Mouse (Mus musculus) midbrain, embryonic 12.5 days (tissue): Measurements from ENCODE around the gene Coro1a. TPM values are rescaled to one million over a fixed set of nuclear protein-coding genes. Genes with fewer than 3 reads are reported as not detected.

Source experiments
- ATAC-seq: fragments of 200-750 bp; cut with Nextera tagmentation; 2 replicates; pipeline ENCODE4 v1.8.0; 2017; ENCODE audit warnings: low read depth, moderate TSS enrichment, moderate library complexity; ENCODE audit not compliant: low FRiP score
- H3K27ac ChIP-seq: fragments of 300-500 bp; sonication (generic); replicated peaks from 2 replicates; pipeline ENCODE4 v1.5.1; 2016; ENCODE audit warnings: mild to moderate bottlenecking
- H3K27me3 ChIP-seq: fragments of 300-500 bp; sonication (generic); 2 replicates; pipeline ENCODE4 v1.6.1; 2016; ENCODE audit warnings: mild to moderate bottlenecking
- H3K36me3 ChIP-seq: fragments of 300-500 bp; sonication (generic); 2 replicates; pipeline ENCODE4 v1.6.1; 2016
- H3K4me1 ChIP-seq: fragments of 300-500 bp; sonication (generic); 2 replicates; pipeline ENCODE4 v1.6.1; 2016
- H3K4me2 ChIP-seq: fragments of 300-500 bp; sonication (generic); replicated peaks from 2 replicates; pipeline ENCODE4 v1.6.1; 2016; ENCODE audit warnings: mild to moderate bottlenecking, moderate library complexity
- H3K4me3 ChIP-seq: fragments of 300-500 bp; sonication (generic); 2 replicates; pipeline ENCODE4 v1.5.1; 2016; ENCODE audit warnings: mild to moderate bottlenecking
- H3K9ac ChIP-seq: fragments of 300-500 bp; sonication (generic); replicated peaks from 2 replicates; pipeline ENCODE4 v1.6.1; 2016; ENCODE audit warnings: mild to moderate bottlenecking, moderate library complexity
- H3K9me3 ChIP-seq: fragments of 300-500 bp; sonication (generic); 2 replicates; pipeline ENCODE4 v1.6.1; 2016; ENCODE audit warnings: mild to moderate bottlenecking
- WGBS: fragments of 180-500 bp; shearing (Covaris S2); methylation state at CpG from one replicate; pipeline ENCODE4 v1.1.7; 2016; 5-methylcytosine and 5-hydroxymethylcytosine counted together
- polyA plus RNA-seq: library from polyadenylated mRNA; unstranded; fragments of >200 nt; fragmentation: Nextera tagmentation; extraction: Ambion mirVana; gene quantifications from 2 replicates; pipeline ENCODE4 v1.2.1, GENCODE M21; 2016

Coro1a gene
- polyA plus RNA-seq, 1 experiment from 2014 or later: 65.9 TPM

- H3K36me3 ChIP-seq: peaks cover 10% of the 10 kb centered on the region; the same call in 1 of the 2 replicates
- no peaks in the 10 kb centered on the region for H3K9me3 ChIP-seq
- H3K9ac ChIP-seq: no peak overlapping the region
- H3K4me1 ChIP-seq: no peaks in the 10 kb centered on the region
- no peak overlapping the region for H3K4me3 ChIP-seq
- no peaks in the 10 kb centered on the region for H3K27me3 ChIP-seq
- 83% methylated on average over 8 of the region's 8 CpGs for WGBS
- no peak for ATAC-seq
- H3K27ac ChIP-seq: no peak overlapping the region
- no peak overlapping the region for H3K4me2 ChIP-seq
Observed at GRCm38 (mm10) chr7:126678545-126679341, 28.8 kb downstream of the Coro1a start.

- H3K27me3 ChIP-seq: no peaks in the 10 kb centered on the region
- no peak overlapping the region for H3K9ac ChIP-seq
- H3K4me3 ChIP-seq: no peak overlapping the region
- H3K36me3 ChIP-seq: peaks cover 27% of the 10 kb centered on the region
- H3K4me1 ChIP-seq: no peaks in the 10 kb centered on the region
- no peak overlapping the region for H3K4me2 ChIP-seq
- H3K27ac ChIP-seq: no peak overlapping the region
- no peak for ATAC-seq
- no peaks in the 10 kb centered on the region for H3K9me3 ChIP-seq
- 82% methylated on average over 4 of the region's 4 CpGs for WGBS
Observed at GRCm38 (mm10) chr7:126676631-126677220, 30.9 kb downstream of the Coro1a start.

DNA sequence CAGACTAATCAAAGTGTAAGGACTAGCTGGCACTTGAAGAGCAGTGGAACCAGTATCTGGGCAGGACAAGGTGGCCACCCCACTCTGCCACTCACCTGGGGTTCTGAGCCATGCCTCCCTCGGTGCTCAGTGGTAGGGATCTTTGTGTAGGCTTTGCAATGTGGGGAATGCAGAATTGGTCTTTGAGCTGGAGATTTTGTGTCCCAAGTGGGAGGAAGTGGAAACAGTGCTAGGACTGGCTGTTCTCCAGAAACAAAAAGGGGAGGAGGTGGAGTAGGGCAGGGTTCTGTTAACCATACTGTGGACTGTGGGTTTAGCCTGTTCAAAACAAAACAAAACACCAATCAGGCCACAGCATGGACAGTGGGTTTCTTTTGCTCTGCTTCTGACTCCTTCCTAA is 31.4 kb downstream of the Coro1a start, which contains the start of gene Sult1a1:
Gene Sult1a1 (minus strand): TSS at position 226 of the 400 bp plus-strand sequence.
- Histone ChIP-seq H3K9me3 (no peaks in the 10 kb centered on the region), H3K9ac (no peak within 1 kb of the TSS), H3K4me2 (no peak within 1 kb of the TSS), H3K36me3 (peaks cover 31% of the 10 kb centered on the region), H3K27me3 (no peaks in the 10 kb centered on the region), H3K4me1 (no peaks in the 10 kb centered on the region), H3K27ac (no peak within 1 kb of the TSS), H3K4me3 (no peak within 1 kb of the TSS)
- 68% methylated on average over 1 of the region's 1 CpGs for WGBS
- no peak for ATAC-seq

DNA sequence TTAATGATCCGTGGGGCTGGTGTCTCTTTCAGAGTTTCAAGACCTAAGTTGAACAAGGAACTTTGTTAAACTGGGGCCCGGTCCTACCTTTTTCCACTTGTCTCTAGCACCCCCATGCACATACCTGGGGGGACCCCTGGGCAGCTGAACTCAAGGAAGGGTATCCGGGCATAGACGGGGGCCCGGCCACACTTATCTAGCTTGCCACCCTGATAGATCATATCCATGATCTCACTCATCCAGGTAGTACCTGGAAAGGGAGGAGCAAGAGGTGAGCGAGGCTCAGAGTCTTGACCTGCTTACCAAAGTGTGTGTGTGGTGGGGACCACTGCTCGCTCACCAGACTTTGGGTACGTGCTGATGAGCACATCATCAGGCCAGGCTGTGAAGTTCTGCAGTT is 32.5 kb downstream of the Coro1a start:
- Histone ChIP-seq H3K4me1 (no peaks in the 10 kb centered on the region), H3K9me3 (no peaks in the 10 kb centered on the region), H3K9ac (no peak overlapping the region), H3K27me3 (no peaks in the 10 kb centered on the region), H3K4me2 (no peak overlapping the region), H3K36me3 (peaks cover 40% of the 10 kb centered on the region), H3K4me3 (no peak overlapping the region), H3K27ac (no peak overlapping the region)
- 94% methylated on average over 8 of the region's 8 CpGs for WGBS
- no peak for ATAC-seq

DNA sequence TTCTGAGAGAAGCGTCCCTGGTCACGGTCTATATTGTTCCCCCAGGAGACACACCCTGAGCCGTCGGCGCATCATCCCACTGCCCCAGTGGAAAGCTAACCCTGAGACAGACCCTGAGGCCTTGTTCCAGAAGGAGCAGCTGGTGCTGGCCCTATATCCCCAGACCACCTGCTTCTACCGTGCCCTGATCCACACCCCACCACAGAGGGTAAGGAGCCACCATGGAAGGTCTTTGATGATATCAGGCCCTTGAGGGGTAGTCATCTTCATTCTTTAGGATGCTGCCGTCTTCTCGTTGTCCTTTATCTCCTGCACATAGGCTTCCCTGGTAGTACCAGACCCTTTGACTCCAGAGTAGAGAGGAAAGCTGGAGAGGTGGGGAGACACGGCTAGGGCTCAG is 35.5 kb downstream of the Coro1a start:
- WGBS: 94% methylated on average over 9 of the region's 9 CpGs

GRCm38 (mm10) chr7:126670152-126670551 is 37.4 kb downstream of the Coro1a start:
- no peak for ATAC-seq
- H3K4me3 ChIP-seq: no peak overlapping the region
- no peak overlapping the region for H3K4me2 ChIP-seq
- no peaks in the 10 kb centered on the region for H3K9me3 ChIP-seq
- 87% methylated on average over 3 of the region's 3 CpGs for WGBS
- H3K4me1 ChIP-seq: no peaks in the 10 kb centered on the region
- peaks cover 63% of the 10 kb centered on the region for H3K36me3 ChIP-seq
- no peak overlapping the region for H3K9ac ChIP-seq
- H3K27ac ChIP-seq: no peak overlapping the region
- H3K27me3 ChIP-seq: no peaks in the 10 kb centered on the region

More for the DNA sequence above, 35.5 kb downstream of the Coro1a start:
- Histone ChIP-seq H3K36me3 (peaks cover 49% of the 10 kb centered on the region), H3K4me1 (no peaks in the 10 kb centered on the region), H3K4me2 (no peak overlapping the region), H3K9ac (no peak overlapping the region), H3K27me3 (no peaks in the 10 kb centered on the region), H3K9me3 (no peaks in the 10 kb centered on the region), H3K4me3 (no peak overlapping the region), H3K27ac (no peak overlapping the region)
- ATAC-seq: no peak

GRCm38 (mm10) chr7:126668452-126668851 is 39.1 kb downstream of the Coro1a start:
- Histone ChIP-seq H3K9me3 (no peaks in the 10 kb centered on the region), H3K4me2 (no peak overlapping the region), H3K27ac (no peak overlapping the region), H3K4me1 (no peaks in the 10 kb centered on the region), H3K4me3 (no peak overlapping the region), H3K36me3 (peaks cover 72% of the 10 kb centered on the region), H3K27me3 (no peaks in the 10 kb centered on the region), H3K9ac (no peak overlapping the region)
- ATAC-seq: no peak
- WGBS: 90% methylated on average over 5 of the region's 5 CpGs

DNA sequence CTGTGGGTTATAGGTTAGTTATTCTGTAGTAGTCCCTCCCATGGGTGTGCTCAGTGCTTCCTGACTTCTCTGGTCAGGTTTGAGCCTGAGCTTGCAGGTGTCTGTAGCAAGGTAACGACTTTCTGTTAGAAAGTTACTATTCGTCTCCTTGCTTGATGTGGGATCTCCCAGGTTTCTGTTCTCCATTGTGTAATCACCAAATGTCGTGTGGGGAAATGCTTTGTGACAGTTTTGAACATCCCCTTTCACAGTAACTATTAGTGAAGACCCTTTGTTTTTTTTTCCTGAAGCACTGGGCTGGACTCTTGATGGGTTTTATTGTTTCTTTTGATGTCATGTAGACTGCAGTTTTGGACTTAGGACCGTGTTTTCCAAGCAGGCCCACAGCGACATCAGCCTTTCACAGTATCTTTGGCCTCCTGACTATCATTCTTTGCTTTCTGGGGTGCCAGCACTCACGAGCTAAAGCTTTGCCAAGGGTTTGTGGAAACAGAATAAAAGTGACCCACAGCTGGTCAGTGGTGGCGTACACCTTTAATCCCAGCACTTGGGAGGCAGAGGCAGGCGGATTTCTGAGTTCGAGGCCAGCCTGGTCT is 40.0 kb downstream of the Coro1a start:
- peaks cover 71% of the 10 kb centered on the region for H3K36me3 ChIP-seq

DNA sequence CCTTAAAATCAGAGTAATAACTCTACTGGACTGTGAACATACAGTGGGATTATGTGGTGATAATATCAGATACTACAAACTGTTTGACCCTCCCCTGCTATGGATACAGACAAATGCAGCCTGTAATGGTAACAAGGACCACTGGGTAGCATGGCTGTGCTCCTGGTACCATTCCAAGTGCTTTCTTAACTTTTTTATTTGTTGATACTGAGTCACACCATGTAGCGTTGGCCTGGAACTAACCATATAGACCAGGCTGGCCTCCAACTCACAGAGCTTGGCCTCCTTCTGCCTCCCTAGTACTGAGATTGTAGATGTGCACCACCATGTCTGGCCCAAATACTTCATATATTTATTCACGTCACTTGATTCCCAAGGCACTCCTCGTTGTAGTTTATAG is 42.3 kb downstream of the Coro1a start:
- H3K27me3 ChIP-seq: no peaks in the 10 kb centered on the region
- H3K9ac ChIP-seq: no peak overlapping the region
- 94% methylated on average over 3 of the region's 3 CpGs for WGBS
- no peak overlapping the region for H3K4me2 ChIP-seq
- ATAC-seq: no peak
- H3K9me3 ChIP-seq: no peaks in the 10 kb centered on the region
- no peaks in the 10 kb centered on the region for H3K4me1 ChIP-seq
- no peak overlapping the region for H3K4me3 ChIP-seq
- no peak overlapping the region for H3K27ac ChIP-seq
- peaks cover 56% of the 10 kb centered on the region for H3K36me3 ChIP-seq

More for the DNA sequence above, 40.0 kb downstream of the Coro1a start:
- 92% methylated on average over 9 of the region's 9 CpGs for WGBS
- no peak overlapping the region for H3K4me2 ChIP-seq
- H3K9me3 ChIP-seq: no peaks in the 10 kb centered on the region
- H3K4me1 ChIP-seq: no peaks in the 10 kb centered on the region
- H3K27me3 ChIP-seq: no peaks in the 10 kb centered on the region
- no peak overlapping the region for H3K9ac ChIP-seq
- H3K27ac ChIP-seq: no peak overlapping the region
- no peak for ATAC-seq
- no peak overlapping the region for H3K4me3 ChIP-seq

- Histone ChIP-seq H3K9ac (no peak overlapping the region), H3K9me3 (no peaks in the 10 kb centered on the region), H3K4me2 (no peak overlapping the region), H3K4me3 (no peak overlapping the region), H3K27ac (no peak overlapping the region), H3K27me3 (no peaks in the 10 kb centered on the region), H3K36me3 (peaks cover 50% of the 10 kb centered on the region), H3K4me1 (no peaks in the 10 kb centered on the region)
- no peak for ATAC-seq
- WGBS: 80% methylated on average over 8 of the region's 8 CpGs
Observed at GRCm38 (mm10) chr7:126663646-126664045, 43.9 kb downstream of the Coro1a start.

DNA sequence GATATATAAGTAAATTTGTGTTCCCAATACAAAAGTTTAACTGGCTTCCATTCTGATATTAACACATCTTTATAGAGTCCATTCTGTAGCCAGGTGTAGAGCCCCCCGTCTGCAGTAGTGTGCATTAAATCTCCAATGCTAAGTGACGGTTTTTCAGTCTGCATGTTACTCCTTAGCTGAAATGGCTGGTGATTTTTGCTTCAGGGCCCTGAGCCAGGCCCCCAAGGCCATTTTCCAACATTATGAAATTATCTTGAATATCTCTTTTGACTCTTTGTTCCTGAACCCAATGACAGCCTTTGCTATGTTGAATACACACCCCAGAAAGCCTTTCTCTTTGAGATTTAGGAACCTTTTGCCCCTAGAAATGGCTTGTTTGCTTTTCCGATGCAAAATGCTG is 47.8 kb downstream of the Coro1a start:
- H3K4me3 ChIP-seq: no peak overlapping the region
- 76% methylated on average over 3 of the region's 3 CpGs for WGBS
- peaks cover 25% of the 10 kb centered on the region for H3K36me3 ChIP-seq
- no peaks in the 10 kb centered on the region for H3K9me3 ChIP-seq
- H3K27ac ChIP-seq: no peak overlapping the region
- ATAC-seq: no peak
- no peaks in the 10 kb centered on the region for H3K27me3 ChIP-seq
- no peaks in the 10 kb centered on the region for H3K4me1 ChIP-seq
- no peak overlapping the region for H3K9ac ChIP-seq
- no peak overlapping the region for H3K4me2 ChIP-seq

DNA sequence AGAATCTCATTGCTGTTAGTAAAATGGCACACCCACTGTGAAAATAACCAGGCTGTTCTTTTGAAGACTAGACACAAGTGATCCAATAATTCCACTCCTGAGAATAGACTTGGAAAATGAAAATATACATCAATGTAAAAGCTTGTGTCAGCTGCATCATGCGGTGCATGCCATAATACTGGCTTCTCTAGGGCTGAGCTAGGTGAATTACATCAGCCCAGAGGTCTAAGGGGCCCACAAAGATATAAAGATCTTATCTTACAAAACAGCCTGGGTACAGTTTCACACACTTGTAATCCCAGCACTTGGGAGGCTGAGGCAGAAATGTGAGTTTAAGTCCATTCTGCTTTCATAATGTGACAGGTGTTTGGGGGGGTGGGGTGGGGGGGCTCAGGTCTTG is 50.1 kb downstream of the Coro1a start:
- 0 out of 2 replicates have a peak, but pooled peaks cover 5% of the 10 kb centered on the region for H3K36me3 ChIP-seq
- 93% methylated on average over 1 of the region's 1 CpGs for WGBS

More for the DNA sequence above, 50.1 kb downstream of the Coro1a start:
- no peak overlapping the region for H3K4me3 ChIP-seq
- H3K9me3 ChIP-seq: no peaks in the 10 kb centered on the region
- no peaks in the 10 kb centered on the region for H3K27me3 ChIP-seq
- no peak overlapping the region for H3K27ac ChIP-seq
- H3K4me1 ChIP-seq: no peaks in the 10 kb centered on the region
- H3K9ac ChIP-seq: no peak overlapping the region
- no peak overlapping the region for H3K4me2 ChIP-seq
- no peak for ATAC-seq
